Mouse (Mus musculus): ENCODE measurements around the gene Btbd16. TPM values are rescaled to one million over a fixed set of nuclear protein-coding genes. Genes with fewer than 3 reads are reported as not detected.

Btbd16 gene
- polyA plus RNA-seq, 1 experiment from 2014 or later, result 0.13 TPM

DNA sequence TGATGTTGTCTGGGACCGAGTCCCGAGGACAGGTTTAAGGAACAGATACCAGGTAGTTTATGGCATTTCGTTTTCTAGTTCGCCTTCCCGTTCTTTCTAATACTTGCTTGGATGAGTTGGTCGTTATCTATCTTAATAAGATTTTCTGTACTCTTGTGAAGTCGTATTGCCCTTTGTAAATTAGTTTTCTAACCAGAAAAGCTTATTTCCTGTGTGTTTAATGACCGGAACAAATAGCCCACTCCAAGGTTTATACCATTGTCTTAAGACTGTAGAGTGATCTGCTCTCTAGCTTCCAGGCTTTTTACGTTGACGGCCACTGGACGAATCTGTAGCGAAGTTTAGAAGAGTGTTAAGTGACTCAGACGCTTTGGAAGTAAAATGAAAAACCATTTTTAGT, 92.8 kb downstream of the Btbd16 start:
- ATAC-seq (ENCODE audit: extremely low read depth, insufficient number of reproducible peaks, low FRiP score, low TSS enrichment), result no peak
- 2% methylated on average over 13 of the region's 13 CpGs for WGBS
- peak overlapping the region; percentile 91 for H3K4me3 ChIP-seq

DNA sequence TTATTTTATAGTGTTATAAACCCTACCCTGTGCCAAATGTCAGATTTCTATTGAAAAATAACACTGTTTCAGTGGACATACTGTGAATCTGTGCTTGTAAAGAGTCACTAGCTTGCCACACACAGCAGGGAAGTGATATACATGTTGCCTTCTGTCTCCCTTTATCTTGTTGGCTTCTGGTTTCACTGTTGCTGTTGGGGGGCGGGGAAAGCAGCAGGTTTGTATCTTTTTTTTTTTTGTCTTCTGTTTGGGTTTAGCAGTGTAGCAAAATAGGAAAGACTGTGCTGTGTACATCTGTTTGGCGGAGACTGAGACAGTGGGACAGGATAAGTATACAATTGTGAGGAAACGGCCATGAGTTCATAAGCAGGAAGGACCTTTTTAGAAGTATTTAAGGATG, 93.4 kb downstream of the Btbd16 start:
- ATAC-seq (ENCODE audit: extremely low read depth, insufficient number of reproducible peaks, low FRiP score, low TSS enrichment), result no peak
- WGBS, result 39% methylated on average over 3 of the region's 3 CpGs
- H3K9ac ChIP-seq, result peak overlapping the region; percentile 53

More for the DNA sequence above, 92.8 kb downstream of the Btbd16 start:
- no peaks in the 10 kb centered on the region for H3K27me3 ChIP-seq (replicated peaks)
- peak overlapping the region; percentile 84 for H3K27ac ChIP-seq (replicated peaks)
- no peaks in the 10 kb centered on the region for H3K9me3 ChIP-seq
- H3K9ac ChIP-seq, result peak overlapping the region; percentile 93
- peaks cover 35% of the 10 kb centered on the region for H3K4me1 ChIP-seq
- H3K4me2 ChIP-seq, result peak overlapping the region; percentile 69
- H3K36me3 ChIP-seq, result no peaks in the 10 kb centered on the region

More for the DNA sequence above, 93.4 kb downstream of the Btbd16 start:
- Histone ChIP-seq H3K4me3 (peak overlapping the region; percentile 91), H3K27ac (replicated peaks) (peak overlapping the region; percentile 26; the same call in 1 of the 2 replicates), H3K4me2 (peak overlapping the region; percentile 69), H3K27me3 (replicated peaks) (no peaks in the 10 kb centered on the region), H3K36me3 (no peaks in the 10 kb centered on the region), H3K9me3 (no peaks in the 10 kb centered on the region), H3K4me1 (peaks cover 35% of the 10 kb centered on the region)

Other genes starting within 250 kb of the Btbd16 start
- gene Nsmce4a, start 201.0 kb upstream of the Btbd16 start, polyA plus RNA-seq (2015; fragmentation: Nextera tagmentation; extraction: Ambion mirVana), result 124 and 134 TPM in 2 replicates
- 40.6 and 42.5 TPM in 2 replicates for gene Tacc2, start 196.6 kb upstream of the Btbd16 start, polyA plus RNA-seq (2015; fragmentation: Nextera tagmentation; extraction: Ambion mirVana)
- gene Plekha1, start 91.7 kb downstream of the Btbd16 start, polyA plus RNA-seq (2015; fragmentation: Nextera tagmentation; extraction: Ambion mirVana), result 41.7 and 47.7 TPM in 2 replicates
- gene Htra1, start 162.0 kb downstream of the Btbd16 start, polyA plus RNA-seq (2015; fragmentation: Nextera tagmentation; extraction: Ambion mirVana), result 52.9 and 65.4 TPM in 2 replicates